Mouse (Mus musculus) lung, adult 2 months (tissue): ENCODE data around the gene Spag9.

Source experiments
- CTCF ChIP-seq: fragments of 200-500 bp; IDR thresholded peaks from 2 replicates; pipeline ENCODE4 v1.5.1; 2011; ENCODE audit warnings: mild to moderate bottlenecking, low read length, control low read depth; ENCODE audit not compliant: insufficient read depth
- POLR2A ChIP-seq: fragments of 200-500 bp; IDR thresholded peaks from 2 replicates; pipeline ENCODE4 v1.6.1; 2011; ENCODE audit warnings: low read depth, mild to moderate bottlenecking, control low read depth, low read length, borderline replicate concordance; ENCODE audit errors: extremely low read depth

DNA sequence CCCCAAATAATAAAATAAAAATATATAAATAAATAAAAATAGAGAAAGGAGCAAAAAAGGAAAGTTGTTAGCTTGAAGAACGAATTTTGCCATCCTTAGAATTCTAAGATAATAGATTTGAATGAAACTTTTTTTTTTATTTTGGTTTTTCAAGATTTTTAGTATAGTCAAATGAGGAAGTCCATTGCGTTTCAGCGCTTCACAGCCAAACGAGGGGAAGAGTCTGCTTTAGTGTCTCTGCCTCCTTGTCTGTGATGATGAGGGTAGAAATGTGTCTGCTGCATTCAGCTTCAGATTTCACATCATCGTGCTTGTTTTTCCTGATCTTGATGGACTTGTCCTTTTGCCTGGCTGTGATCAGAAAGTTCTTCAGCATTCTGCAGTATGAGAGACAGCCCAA lies 10.6 kb upstream of the Spag9 start:
- no peak for TF ChIP-seq POLR2A
- TF ChIP-seq CTCF = no peak
